In the genomic region with DNA sequence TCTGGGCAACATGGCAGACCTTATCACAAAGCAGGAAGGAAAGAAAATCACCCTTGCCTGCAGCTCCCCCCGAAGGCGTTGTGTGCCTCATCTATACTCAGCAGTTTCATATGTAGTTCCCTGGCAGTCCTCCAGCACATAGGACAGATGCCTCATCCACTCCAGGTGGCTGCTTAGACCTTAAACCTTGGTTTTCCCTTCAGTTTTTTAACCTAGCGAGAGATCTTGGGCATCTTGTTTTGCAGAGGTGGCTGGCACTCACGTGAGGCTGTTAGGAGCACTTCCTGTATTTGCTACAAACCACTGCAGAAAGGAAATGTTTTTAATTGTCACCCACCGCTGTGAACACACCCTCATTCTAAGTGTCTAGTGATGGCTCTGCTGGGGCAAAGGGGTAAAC, we compare ENCODE assay signal across 11 mouse cellular contexts. TPM values are rescaled to one million over a fixed set of nuclear protein-coding genes. Genes with fewer than 3 reads are reported as not detected.
DNase-seq lines count a peak whose midpoint lies in the region; ATAC-seq lines count a peak whose summit lies in the region.
"Had no signal": no experiment of that assay in that cellular context is flagged by ENCODE, and none has a peak within 500 bp of the region (broad histone marks: within the 10 kb centered on the region; RNA-seq: fewer than 3 reads in every experiment).

No protein-coding gene starts in this region.

- no peak for DNase-seq in neural tube, embryonic 10.5 days (ENCODE audit: extremely low spot score, low spot score)
- peak; percentile 81 for DNase-seq in T-cell, adult 2 months (ENCODE audit: low spot score)
- peak; percentile 69 to 74 for DNase-seq in spleen, postnatal 36 days (ENCODE audit: low spot score in 2 of 2)
- no peak for DNase-seq in urinary bladder, postnatal 14 days (ENCODE audit: low spot score)
- no peak for DNase-seq in midbrain, embryonic 10.5 days (ENCODE audit: low spot score)

- no peaks in the 10 kb centered on the region for H3K27me3 ChIP-seq in neural tube, embryonic 15.5 days (replicated peaks)
- H3K27me3 ChIP-seq in midbrain, embryonic 10.5 days (ENCODE audit: low read depth, poor library complexity, severe bottlenecking), result no peaks in the 10 kb centered on the region
- H3K27me3 ChIP-seq: embryonic facial prominence, embryonic 12.5 days; limb, embryonic 13.5 days had no signal

- 0 out of 2 replicates have a peak overlapping the region, but pooled peaks have one; percentile 15 for H3K27ac ChIP-seq in neural tube, embryonic 15.5 days (replicated peaks)
- H3K27ac ChIP-seq in midbrain, embryonic 10.5 days (replicated peaks), result no peak overlapping the region
- H3K27ac ChIP-seq: embryonic facial prominence, embryonic 12.5 days; limb, embryonic 13.5 days had no signal

- ATAC-seq in neural tube, embryonic 15.5 days (ENCODE audit: low FRiP score), result no peak
- peak; percentile 82 for ATAC-seq in inflammation-experienced regulatory T-cells, adult 6 months
- ATAC-seq: hindbrain, embryonic 16.5 days; midbrain, embryonic 16.5 days had no signal

- H3K36me3 ChIP-seq in neural tube, embryonic 15.5 days, result peaks cover 87% of the 10 kb centered on the region
- peaks cover 100% of the 10 kb centered on the region for H3K36me3 ChIP-seq in midbrain, embryonic 10.5 days

- WGBS in neural tube, embryonic 15.5 days, result 92% methylated on average over 5 of the region's 5 CpGs
- 95% methylated on average over 5 of the region's 5 CpGs for WGBS in midbrain, embryonic 10.5 days

- no peak overlapping the region for H3K9ac ChIP-seq in neural tube, embryonic 15.5 days (replicated peaks)
- H3K9ac ChIP-seq: embryonic facial prominence, embryonic 12.5 days; limb, embryonic 13.5 days had no signal

- H3K4me2 ChIP-seq in neural tube, embryonic 15.5 days, result no peak overlapping the region
- H3K4me2 ChIP-seq: embryonic facial prominence, embryonic 12.5 days; limb, embryonic 13.5 days had no signal

- 0 out of 2 replicates have a peak, but pooled peaks cover 2% of the 10 kb centered on the region for H3K9me3 ChIP-seq in neural tube, embryonic 15.5 days (replicated peaks)
- H3K9me3 ChIP-seq in midbrain, embryonic 10.5 days (replicated peaks), result peaks cover 6% of the 10 kb centered on the region

- no peak overlapping the region for H3K4me3 ChIP-seq in neural tube, embryonic 15.5 days (replicated peaks)
- H3K4me3 ChIP-seq in midbrain, embryonic 10.5 days, result no peak overlapping the region
- H3K4me3 ChIP-seq: embryonic facial prominence, embryonic 12.5 days; limb, embryonic 13.5 days had no signal

- H3K4me1 ChIP-seq in neural tube, embryonic 15.5 days, result no peaks in the 10 kb centered on the region
- H3K4me1 ChIP-seq in midbrain, embryonic 10.5 days, result no peaks in the 10 kb centered on the region
- H3K4me1 ChIP-seq: embryonic facial prominence, embryonic 12.5 days; limb, embryonic 13.5 days had no signal

RNA-seq across cellular contexts. Expression of a gene that starts 25.7 kb away (rescaled TPM):
- polyA plus RNA-seq in neural tube, embryonic 15.5 days (2015; fragmentation: Nextera tagmentation; extraction: Ambion mirVana), result 4.6 and 6.7 TPM in 2 replicates
- polyA plus RNA-seq in inflammation-experienced regulatory T-cells, adult 6 months (2017; shearing (Covaris generic)), result not detected
- polyA plus RNA-seq in midbrain, embryonic 10.5 days (2016; fragmentation: Nextera tagmentation; extraction: Ambion mirVana), result 0.16 and 0.52 TPM in 2 replicates

RNA-seq across cellular contexts. Expression of a gene that starts 37.2 kb away (rescaled TPM):
- polyA plus RNA-seq in neural tube, embryonic 15.5 days (2015; fragmentation: Nextera tagmentation; extraction: Ambion mirVana), result 0.66 and 0.90 TPM in 2 replicates
- 1 to 10 TPM; 2.3 to 7.1 (median 4.8) TPM for polyA plus RNA-seq in inflammation-experienced regulatory T-cells, adult 6 months (2017; shearing (Covaris generic))
- polyA plus RNA-seq in midbrain, embryonic 10.5 days (2016; fragmentation: Nextera tagmentation; extraction: Ambion mirVana), result 0.07 TPM in 1 of 2 replicates, not detected in the other

RNA-seq across cellular contexts. Expression of a gene that starts 40.0 kb away (rescaled TPM):
- 187 and 190 TPM in 2 replicates for polyA plus RNA-seq in neural tube, embryonic 15.5 days (2015; fragmentation: Nextera tagmentation; extraction: Ambion mirVana)
- polyA plus RNA-seq in inflammation-experienced regulatory T-cells, adult 6 months (2017; shearing (Covaris generic)), result 10 to 100 TPM; 28.4 to 42.6 (median 35.6) TPM
- 214 and 239 TPM in 2 replicates for polyA plus RNA-seq in midbrain, embryonic 10.5 days (2016; fragmentation: Nextera tagmentation; extraction: Ambion mirVana)

RNA-seq across cellular contexts. Expression of a gene that starts 57.6 kb away (rescaled TPM):
- 17.8 and 23.4 TPM in 2 replicates for polyA plus RNA-seq in neural tube, embryonic 15.5 days (2015; fragmentation: Nextera tagmentation; extraction: Ambion mirVana)
- 10 to 100 TPM in 2 of 3 experiments, 1 to 10 TPM in 1; 6.0 to 56.1 (median 12.3) TPM for polyA plus RNA-seq in inflammation-experienced regulatory T-cells, adult 6 months (2017; shearing (Covaris generic))
- 94.9 and 102 TPM in 2 replicates for polyA plus RNA-seq in midbrain, embryonic 10.5 days (2016; fragmentation: Nextera tagmentation; extraction: Ambion mirVana)

RNA-seq across cellular contexts. Expression of a gene that starts 59.2 kb away (rescaled TPM):
- 11.1 and 13.6 TPM in 2 replicates for polyA plus RNA-seq in neural tube, embryonic 15.5 days (2015; fragmentation: Nextera tagmentation; extraction: Ambion mirVana)
- 10 to 100 TPM; 19.9 to 26.0 (median 20.8) TPM for polyA plus RNA-seq in inflammation-experienced regulatory T-cells, adult 6 months (2017; shearing (Covaris generic))
- polyA plus RNA-seq in midbrain, embryonic 10.5 days (2016; fragmentation: Nextera tagmentation; extraction: Ambion mirVana), result 23.0 and 25.6 TPM in 2 replicates

Comparison
In these comparisons a context has a peak if more than half of its experiments do, and no peak if none do; other contexts are left out.
1. DNase-seq: peak in T-cell, adult 2 months (single experiment) and spleen, postnatal 36 days (2 of 2); none in neural tube, embryonic 10.5 days (single experiment), urinary bladder, postnatal 14 days (single experiment) and midbrain, embryonic 10.5 days (single experiment).